Mouse (Mus musculus): Measurements from ENCODE around the gene Anks1. TPM values are rescaled to one million over a fixed set of nuclear protein-coding genes. Genes with fewer than 3 reads are reported as not detected.
A peak's percentile ranks its signal among the peaks of the same experiment; 100 is the strongest.

Gene Anks1
- polyA plus RNA-seq, 1 experiment from 2014 or later = 18.7 TPM

- TF ChIP-seq CTCF (IDR thresholded peaks at IDR 0.05; ENCODE audit: low read depth) = no peak
- Histone ChIP-seq H3K27me3 (ENCODE audit: insufficient read depth, low read length) (no peaks in the 10 kb centered on the region), H3K4me2 (no peak overlapping the region), H3K4me3 (ENCODE audit: low read depth, low read length) (no peak overlapping the region), H3K27ac (ENCODE audit: low read depth) (no peak overlapping the region), H3K9me3 (ENCODE audit: low read depth, low read length) (no peaks in the 10 kb centered on the region), H3K36me3 (ENCODE audit: insufficient read depth) (no peaks in the 10 kb centered on the region), H3K9ac (no peak overlapping the region), H3K4me1 (ENCODE audit: insufficient read depth) (no peaks in the 10 kb centered on the region; the same call in 1 of the 2 replicates)
- ATAC-seq (ENCODE audit: insufficient read depth) (no peak), DNase-seq (no peak)
- 59% methylated on average over 6 of the region's 6 CpGs for WGBS
Measured at GRCm38 (mm10) chr17:28104416-28104815, 195.3 kb downstream of the Anks1 start.

GRCm38 (mm10) chr17:28106352-28106751, 197.2 kb downstream of the Anks1 start:
- peak; percentile 61 for TF ChIP-seq CTCF (IDR thresholded peaks at IDR 0.05; ENCODE audit: low read depth)
- ATAC-seq (ENCODE audit: insufficient read depth) (no peak), DNase-seq (no peak)
- Histone ChIP-seq H3K4me1 (ENCODE audit: insufficient read depth) (no peaks in the 10 kb centered on the region; the same call in 1 of the 2 replicates), H3K27me3 (ENCODE audit: insufficient read depth, low read length) (no peaks in the 10 kb centered on the region), H3K4me3 (ENCODE audit: low read depth, low read length) (no peak overlapping the region), H3K9me3 (ENCODE audit: low read depth, low read length) (no peaks in the 10 kb centered on the region), H3K36me3 (ENCODE audit: insufficient read depth) (no peaks in the 10 kb centered on the region), H3K4me2 (no peak overlapping the region), H3K9ac (no peak overlapping the region), H3K27ac (ENCODE audit: low read depth) (no peak overlapping the region)
- WGBS = 79% methylated on average over 6 of the region's 6 CpGs

- H3K9me3 ChIP-seq (ENCODE audit: low read depth, low read length) = 0 out of 2 replicates have a peak, but pooled peaks cover under 1% of the 10 kb centered on the region
- H3K4me2 ChIP-seq = no peak overlapping the region
- no peaks in the 10 kb centered on the region for H3K4me1 ChIP-seq (ENCODE audit: insufficient read depth)
- H3K36me3 ChIP-seq (ENCODE audit: insufficient read depth) = no peaks in the 10 kb centered on the region
- H3K27ac ChIP-seq (ENCODE audit: low read depth) = no peak overlapping the region
- no peaks in the 10 kb centered on the region for H3K27me3 ChIP-seq (ENCODE audit: insufficient read depth, low read length)
- DNase-seq = no peak
- WGBS = 20% methylated on average over 14 of the region's 14 CpGs
- ATAC-seq (ENCODE audit: insufficient read depth) = no peak
- TF ChIP-seq CTCF (IDR thresholded peaks at IDR 0.05; ENCODE audit: low read depth) = no peak
- H3K9ac ChIP-seq = no peak overlapping the region
- H3K4me3 ChIP-seq (ENCODE audit: low read depth, low read length) = no peak overlapping the region
Measured at GRCm38 (mm10) chr17:28107275-28107674, 198.2 kb downstream of the Anks1 start.

- DNase-seq (no peak), ATAC-seq (ENCODE audit: insufficient read depth) (no peak)
- H3K27ac ChIP-seq (ENCODE audit: low read depth) = no peak overlapping the region
- no peak overlapping the region for H3K9ac ChIP-seq
- no peaks in the 10 kb centered on the region for H3K27me3 ChIP-seq (ENCODE audit: insufficient read depth, low read length)
- H3K9me3 ChIP-seq (ENCODE audit: low read depth, low read length) = 0 out of 2 replicates have a peak, but pooled peaks cover 4% of the 10 kb centered on the region
- no peak for TF ChIP-seq CTCF (IDR thresholded peaks at IDR 0.05; ENCODE audit: low read depth)
- H3K4me2 ChIP-seq = no peak overlapping the region
- no peak overlapping the region for H3K4me3 ChIP-seq (ENCODE audit: low read depth, low read length)
- WGBS = 88% methylated on average over 8 of the region's 8 CpGs
- H3K4me1 ChIP-seq (ENCODE audit: insufficient read depth) = no peaks in the 10 kb centered on the region
- no peaks in the 10 kb centered on the region for H3K36me3 ChIP-seq (ENCODE audit: insufficient read depth)
Measured at GRCm38 (mm10) chr17:28112266-28112665, 203.2 kb downstream of the Anks1 start.

Other genes with a start within 250 kb of the Anks1 start
- gene Spdef, start 180.4 kb upstream of the Anks1 start, polyA plus RNA-seq (2014; fragmentation: Nextera tagmentation; extraction: Ambion mirVana) = 0.88 and 1.1 TPM in 2 replicates
- 19.5 and 20.3 TPM in 2 replicates for gene D17Wsu92e, start 88.7 kb upstream of the Anks1 start, polyA plus RNA-seq (2014; fragmentation: Nextera tagmentation; extraction: Ambion mirVana)
- 361 and 368 TPM in 2 replicates for gene Snrpc, start 71.2 kb upstream of the Anks1 start, polyA plus RNA-seq (2014; fragmentation: Nextera tagmentation; extraction: Ambion mirVana)
- gene Uhrf1bp1, start 52.9 kb upstream of the Anks1 start, polyA plus RNA-seq (2014; fragmentation: Nextera tagmentation; extraction: Ambion mirVana) = 7.1 and 8.0 TPM in 2 replicates
- 68.4 and 68.5 TPM in 2 replicates for gene Taf11, start 538 bp downstream of the Anks1 start, polyA plus RNA-seq (2014; fragmentation: Nextera tagmentation; extraction: Ambion mirVana)
- 1.6 and 2.0 TPM in 2 replicates for gene Tcp11, start 171.3 kb downstream of the Anks1 start, polyA plus RNA-seq (2014; fragmentation: Nextera tagmentation; extraction: Ambion mirVana)
- gene Scube3, start 232.8 kb downstream of the Anks1 start, polyA plus RNA-seq (2014; fragmentation: Nextera tagmentation; extraction: Ambion mirVana) = 2.2 and 2.5 TPM in 2 replicates